Mouse (Mus musculus) ES-Bruce4 (cell line): ENCODE data around the gene Kin.

Source experiments
- CTCF ChIP-seq: IDR thresholded peaks from one replicate; pipeline ENCODE4 v1.8.1; 2011; ENCODE audit warnings: low read depth, low read length
- EP300 ChIP-seq: IDR thresholded peaks from 2 replicates; pipeline ENCODE4 v1.6.1; 2011; ENCODE audit warnings: low read depth, low read length; ENCODE audit not compliant: insufficient read depth
- POLR2A ChIP-seq: IDR thresholded peaks from one replicate; pipeline ENCODE4 v1.8.1; 2011; ENCODE audit warnings: low read length; ENCODE audit not compliant: insufficient read depth

DNA sequence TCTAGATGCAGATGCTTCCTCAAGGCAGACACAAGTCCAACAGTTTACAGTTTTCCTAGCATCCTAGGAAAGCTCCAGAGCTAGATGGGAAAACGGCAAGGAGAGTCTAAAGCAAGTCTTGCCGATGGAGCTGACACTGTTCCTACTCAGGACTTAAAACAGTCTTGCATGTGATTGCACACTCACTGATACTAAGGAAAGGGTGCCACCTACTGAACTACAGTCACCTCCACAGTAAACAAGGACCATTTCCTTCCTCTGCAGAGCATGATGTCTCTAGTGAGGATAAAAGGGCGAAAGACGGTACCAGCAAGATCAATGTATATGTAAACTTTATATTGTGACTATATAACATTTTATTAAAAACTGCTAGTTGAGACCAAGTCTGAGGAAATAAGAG lies 46.7 kb upstream of the Kin start:
- TF ChIP-seq CTCF (no peak), POLR2A (no peak), EP300 (no peak)
